Mouse (Mus musculus): ENCODE data around the gene Gm4175. TPM values are rescaled to one million over a fixed set of nuclear protein-coding genes. Genes with fewer than 3 reads are reported as not detected.
"Not testable (repeated sequence)": the region's sequence is repeated elsewhere in the genome, so short reads cannot be mapped to it uniquely, and the experiment has no call there.

Gm4175 gene
- not detected in 2 replicates for polyA plus RNA-seq (2015; fragmentation: Nextera tagmentation; extraction: Ambion mirVana)

DNA sequence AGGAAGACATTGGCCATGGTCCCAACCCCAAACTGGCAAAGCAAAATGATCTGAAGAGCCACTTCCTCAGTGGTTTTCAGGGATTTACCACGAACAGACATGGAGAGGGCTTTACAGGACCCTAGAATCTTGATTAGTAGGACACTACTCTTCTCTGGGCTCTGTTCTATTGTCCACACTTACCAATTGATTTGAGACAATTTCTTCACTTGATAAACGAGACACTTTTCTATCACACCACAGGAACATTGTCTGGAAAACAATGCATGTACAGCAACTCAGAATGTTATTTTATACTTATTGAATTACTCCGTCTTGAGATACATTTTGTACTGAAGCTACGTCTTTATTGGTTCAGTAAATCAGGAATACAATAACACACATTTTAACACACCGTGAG, at the start of gene Gm4175:
Gene Gm4175 (minus strand): TSS at position 101 of the 400 bp plus-strand sequence.
- no CpG with 5 or more reads among the region's 5 CpGs for WGBS
- not testable (repeated sequence) for ATAC-seq; DNase-seq (ENCODE audit: low spot score); H3K4me3 ChIP-seq (ENCODE audit: low read depth, low read length); H3K36me3 ChIP-seq (ENCODE audit: insufficient read depth, low read length); H3K27me3 ChIP-seq (replicated peaks; ENCODE audit: insufficient read depth, low read length); H3K9ac ChIP-seq (replicated peaks; ENCODE audit: low read depth); H3K4me2 ChIP-seq (replicated peaks; ENCODE audit: low read depth, low read length); H3K4me1 ChIP-seq (ENCODE audit: insufficient read depth, low read depth, low read length); H3K9me3 ChIP-seq (ENCODE audit: low read length); H3K27ac ChIP-seq (ENCODE audit: low read length)

GRCm38 (mm10) chr7:21796628-21797027, 35.4 kb upstream of the Gm4175 start, which contains the start of gene Gm4177:
Gene Gm4177 (minus strand): TSS chr7:21796728.
- H3K9me3 ChIP-seq (ENCODE audit: low read length); ATAC-seq; H3K36me3 ChIP-seq (ENCODE audit: insufficient read depth, low read length); H3K4me1 ChIP-seq (ENCODE audit: insufficient read depth, low read depth, low read length); H3K4me2 ChIP-seq (replicated peaks; ENCODE audit: low read depth, low read length); H3K27ac ChIP-seq (ENCODE audit: low read length); H3K9ac ChIP-seq (replicated peaks; ENCODE audit: low read depth); DNase-seq (ENCODE audit: low spot score); H3K4me3 ChIP-seq (ENCODE audit: low read depth, low read length); H3K27me3 ChIP-seq (replicated peaks; ENCODE audit: insufficient read depth, low read length): not testable (repeated sequence)
- no CpG with 5 or more reads among the region's 3 CpGs for WGBS

Other genes with a start within 250 kb of the Gm4175 start
- not detected in 2 replicates for gene Vmn1r130, start 249.7 kb downstream of the Gm4175 start, polyA plus RNA-seq (2015; fragmentation: Nextera tagmentation; extraction: Ambion mirVana)
- gene Vmn1r131, start 215.4 kb downstream of the Gm4175 start, polyA plus RNA-seq (2015; fragmentation: Nextera tagmentation; extraction: Ambion mirVana), result not detected in 2 replicates
- gene Vmn1r132, start 147.4 kb downstream of the Gm4175 start, polyA plus RNA-seq (2015; fragmentation: Nextera tagmentation; extraction: Ambion mirVana), result not detected in 2 replicates
- not detected in 2 replicates for gene Gm4177, start 35.3 kb upstream of the Gm4175 start, polyA plus RNA-seq (2015; fragmentation: Nextera tagmentation; extraction: Ambion mirVana)
- not detected in 2 replicates for gene Vmn1r135, start 70.9 kb upstream of the Gm4175 start, polyA plus RNA-seq (2015; fragmentation: Nextera tagmentation; extraction: Ambion mirVana)
- not detected in 2 replicates for gene Gm5725, start 82.8 kb upstream of the Gm4175 start, polyA plus RNA-seq (2015; fragmentation: Nextera tagmentation; extraction: Ambion mirVana)
- not detected in 2 replicates for gene Gm5891, start 159.8 kb upstream of the Gm4175 start, polyA plus RNA-seq (2015; fragmentation: Nextera tagmentation; extraction: Ambion mirVana)
- not detected in 2 replicates for gene Vmn1r137, start 233.1 kb upstream of the Gm4175 start, polyA plus RNA-seq (2015; fragmentation: Nextera tagmentation; extraction: Ambion mirVana)

Measured in lung, postnatal 0 days (tissue).